In genomic region chr15:101039651-101040050, GRCm38 (mm10) we compare ENCODE assay signal across 11 mouse cellular contexts. TPM values are rescaled to one million over a fixed set of nuclear protein-coding genes. Genes with fewer than 3 reads are reported as not detected.
DNase-seq lines count a peak whose midpoint lies in the region; ATAC-seq and TF ChIP-seq lines count a peak whose summit lies in the region.
"Had no signal": no experiment of that assay in that cellular context is flagged by ENCODE, and none has a peak within 500 bp of the region (broad histone marks: within the 10 kb centered on the region; RNA-seq: fewer than 3 reads in every experiment).

No protein-coding gene starts in this region.

- no peaks in the 10 kb centered on the region for H3K36me3 ChIP-seq in heart, adult 2 months (ENCODE audit: control insufficient read depth, insufficient read depth, low read length)
- H3K36me3 ChIP-seq in lung, embryonic 14.5 days (ENCODE audit: insufficient read depth): no peaks in the 10 kb centered on the region
- no peaks in the 10 kb centered on the region for H3K36me3 ChIP-seq in small intestine, adult 2 months (ENCODE audit: control insufficient read depth, insufficient read depth, low read length)
- H3K36me3 ChIP-seq: liver, embryonic 15.5 days had no signal

- no peak for ATAC-seq in lung, embryonic 14.5 days (ENCODE audit: insufficient read depth)
- ATAC-seq: forebrain, embryonic 13.5 days had no signal

- no peak overlapping the region for H3K4me3 ChIP-seq in heart, adult 2 months
- no peak overlapping the region for H3K4me3 ChIP-seq in lung, embryonic 14.5 days (ENCODE audit: low read depth, low read length)
- no peak overlapping the region for H3K4me3 ChIP-seq in small intestine, adult 2 months (ENCODE audit: low read depth, low read length)
- H3K4me3 ChIP-seq: forebrain, embryonic 13.5 days; liver, embryonic 15.5 days; neural tube, embryonic 13.5 days had no signal

- no peak overlapping the region for H3K4me2 ChIP-seq in lung, embryonic 14.5 days
- H3K4me2 ChIP-seq: forebrain, embryonic 13.5 days; liver, embryonic 15.5 days; neural tube, embryonic 13.5 days had no signal

- TF ChIP-seq CTCF in heart, adult 2 months (IDR thresholded peaks at IDR 0.05): peak; percentile 54
- TF ChIP-seq CTCF in lung, embryonic 14.5 days (IDR thresholded peaks at IDR 0.05; ENCODE audit: low read depth): peak; percentile 61
- TF ChIP-seq CTCF in brain, embryonic 14.5 days (IDR thresholded peaks at IDR 0.05; ENCODE audit: borderline replicate concordance, extremely low read depth, insufficient read depth, insufficient read length): peak; percentile 51; the same call in 1 of the 2 replicates
- peak; percentile 24; the same call in 1 of the 2 replicates for TF ChIP-seq CTCF in small intestine, adult 2 months (IDR thresholded peaks at IDR 0.05; ENCODE audit: extremely low read depth, insufficient read length, insufficient replicate concordance, low read depth, low read length)

- no peak for DNase-seq in heart, adult 2 months
- no peak for DNase-seq in heart, postnatal 25 days (ENCODE audit: low spot score)
- peak; percentile 39 for DNase-seq in lung, embryonic 14.5 days
- no peak for DNase-seq in lung, postnatal 25 days (ENCODE audit: low spot score)
- peak; percentile 28 for DNase-seq in brain, embryonic 14.5 days (ENCODE audit: low read depth)
- no peak for DNase-seq in gastrocnemius, postnatal 25 days
- DNase-seq in urinary bladder, postnatal 4 days (ENCODE audit: low spot score in 2 of 2): no peak

- no peak for TF ChIP-seq EP300 in heart, adult 2 months (IDR thresholded peaks at IDR 0.05; ENCODE audit: insufficient read depth, low read depth, low read length)

- no peak overlapping the region for H3K9ac ChIP-seq in heart, adult 2 months (ENCODE audit: low read depth, low read length)
- no peak overlapping the region for H3K9ac ChIP-seq in lung, embryonic 14.5 days
- H3K9ac ChIP-seq: forebrain, embryonic 13.5 days; liver, embryonic 15.5 days; neural tube, embryonic 13.5 days had no signal

- no peaks in the 10 kb centered on the region for H3K9me3 ChIP-seq in lung, embryonic 14.5 days (ENCODE audit: low read depth, low read length)
- H3K9me3 ChIP-seq: forebrain, embryonic 13.5 days; liver, embryonic 15.5 days; neural tube, embryonic 13.5 days had no signal

- TF ChIP-seq POLR2A in heart, adult 2 months (IDR thresholded peaks at IDR 0.05; ENCODE audit: insufficient read depth, low read depth, low read length): no peak
- TF ChIP-seq POLR2A in brain, embryonic 14.5 days (IDR thresholded peaks at IDR 0.05; ENCODE audit: borderline replicate concordance, extremely low read depth, insufficient read depth, insufficient read length, poor library complexity, severe bottlenecking): no peak
- no peak for TF ChIP-seq POLR2A in small intestine, adult 2 months (IDR thresholded peaks at IDR 0.05; ENCODE audit: low read depth, low read length)

- H3K27me3 ChIP-seq in heart, adult 2 months (ENCODE audit: control insufficient read depth, insufficient read depth, low read length): peaks cover 10% of the 10 kb centered on the region
- peaks cover 52% of the 10 kb centered on the region for H3K27me3 ChIP-seq in lung, embryonic 14.5 days (ENCODE audit: insufficient read depth, low read length)
- peaks cover 10% of the 10 kb centered on the region for H3K27me3 ChIP-seq in small intestine, adult 2 months (ENCODE audit: control insufficient read depth, insufficient read depth, low read length)

- H3K79me2 ChIP-seq in heart, adult 2 months (replicated peaks; ENCODE audit: control insufficient read depth, insufficient read depth, low read length): no peaks in the 10 kb centered on the region

- WGBS in heart, adult 2 months: 44% methylated on average over 17 of the region's 17 CpGs
- WGBS in lung, embryonic 14.5 days: 45% methylated on average over 17 of the region's 17 CpGs
- 45% methylated on average over 17 of the region's 17 CpGs for WGBS in small intestine, adult 2 months

- H3K27ac ChIP-seq in heart, adult 2 months: no peak overlapping the region
- no peak overlapping the region for H3K27ac ChIP-seq in lung, embryonic 14.5 days (ENCODE audit: low read depth)
- H3K27ac ChIP-seq in small intestine, adult 2 months (ENCODE audit: insufficient read depth, low read depth, low read length): no peak overlapping the region
- H3K27ac ChIP-seq: forebrain, embryonic 13.5 days; liver, embryonic 15.5 days; neural tube, embryonic 13.5 days had no signal

- H3K4me1 ChIP-seq in heart, adult 2 months (ENCODE audit: control insufficient read depth, insufficient read depth, low read length): no peaks in the 10 kb centered on the region; the same call in 1 of the 2 replicates
- H3K4me1 ChIP-seq in lung, embryonic 14.5 days (ENCODE audit: insufficient read depth): no peaks in the 10 kb centered on the region
- no peaks in the 10 kb centered on the region for H3K4me1 ChIP-seq in small intestine, adult 2 months (ENCODE audit: control insufficient read depth, insufficient read depth, insufficient read length, low read length)
- H3K4me1 ChIP-seq: forebrain, embryonic 13.5 days; liver, embryonic 15.5 days had no signal

- intact Hi-C loops in heart, adult 2 months (cut with DNase I): loop anchor here (5.0 kb wide), 1 partner anchor 282 kb away; no protein-coding TSS in a partner anchor
- intact Hi-C loops in heart, postnatal 25 days (cut with DNase I): loop anchor here (5.0 kb wide), 1 partner anchor 282 kb away; no protein-coding TSS in a partner anchor

RNA-seq across cellular contexts. Expression of gene Gm47841, which starts 7.5 kb away (rescaled TPM):
- not detected for total RNA-seq in heart, adult 2 months (2021)
- polyA plus RNA-seq in heart, adult 2 months (2012; rRNA removed): not detected in 2 replicates
- total RNA-seq in heart, postnatal 25 days (2021): not detected
- not detected in 2 replicates for polyA plus RNA-seq in lung, embryonic 14.5 days (2014; fragmentation: Nextera tagmentation; extraction: Ambion mirVana)
- not detected in 2 replicates for polyA plus RNA-seq in brain, embryonic 14.5 days (2012; rRNA removed)
- polyA plus RNA-seq in small intestine, adult 2 months (2012; rRNA removed): 0.18 TPM in 1 of 2 replicates, not detected in the other
- not detected for total RNA-seq in gastrocnemius, postnatal 25 days (2021)
- polyA plus RNA-seq: forebrain, embryonic 13.5 days; liver, embryonic 15.5 days; neural tube, embryonic 13.5 days had no signal

RNA-seq across cellular contexts. Expression of gene Fignl2, which starts 38.7 kb away (rescaled TPM):
- 1 to 10 TPM in 1 of 2 experiments, under 1 TPM in 1; 0.86 to 1.3 TPM for total RNA-seq in heart, adult 2 months (2021)
- 1.6 and 1.9 TPM in 2 replicates for polyA plus RNA-seq in heart, adult 2 months (2012; rRNA removed)
- total RNA-seq in heart, postnatal 25 days (2021): 1 to 10 TPM; 1.3 to 1.4 TPM
- polyA plus RNA-seq in lung, embryonic 14.5 days (2014; fragmentation: Nextera tagmentation; extraction: Ambion mirVana): 0.26 and 0.34 TPM in 2 replicates
- 1.5 and 2.1 TPM in 2 replicates for polyA plus RNA-seq in brain, embryonic 14.5 days (2012; rRNA removed)
- 2.9 and 7.8 TPM in 2 replicates for polyA plus RNA-seq in small intestine, adult 2 months (2012; rRNA removed)
- total RNA-seq in gastrocnemius, postnatal 25 days (2021): 1 to 10 TPM in 1 of 2 experiments, under 1 TPM in 1; 0.59 to 1.1 TPM
- polyA plus RNA-seq: forebrain, embryonic 13.5 days had no signal

Comparison
In these comparisons a context has a peak if more than half of its experiments do, and no peak if none do; other contexts are left out.
1. DNase-seq: peak in lung, embryonic 14.5 days (single experiment) and brain, embryonic 14.5 days (single experiment); none in heart, adult 2 months (0 of 2), heart, postnatal 25 days (single experiment), lung, postnatal 25 days (single experiment), gastrocnemius, postnatal 25 days (single experiment) and urinary bladder, postnatal 4 days (0 of 2).
2. Peak in every context shown above with its lines, with median percentiles within 50 percentile points of each other: CTCF ChIP-seq.